ENCODE assay signal across 11 mouse cellular contexts in the genomic region with DNA sequence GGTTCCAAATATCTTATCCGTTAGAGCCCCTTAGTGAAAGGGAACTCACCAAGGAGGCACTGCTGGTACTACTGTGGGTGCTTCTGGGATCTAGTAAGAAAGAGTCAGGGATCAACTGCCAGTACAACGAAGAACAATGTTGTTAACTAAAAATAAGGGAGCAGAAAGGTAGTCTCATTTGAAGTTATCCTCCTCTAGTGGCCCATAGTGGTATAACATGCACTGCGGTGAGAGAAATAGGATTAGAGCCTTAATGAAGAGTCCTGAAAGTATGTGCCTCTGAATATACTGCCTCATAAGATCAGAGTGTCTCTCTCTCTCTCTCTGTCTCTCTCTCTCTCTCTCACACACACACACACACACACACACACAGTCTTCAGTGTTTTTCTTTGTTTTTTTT. TPM values are rescaled to one million over a fixed set of nuclear protein-coding genes. Genes with fewer than 3 reads are reported as not detected.
A peak's percentile ranks its signal among the peaks of the same experiment; 100 is the strongest.
DNase-seq lines count a peak whose midpoint lies in the region; ATAC-seq and TF ChIP-seq lines count a peak whose summit lies in the region.
"Had no signal": no experiment of that assay in that cellular context is flagged by ENCODE, and none has a peak within 500 bp of the region (broad histone marks: within the 10 kb centered on the region; RNA-seq: fewer than 3 reads in every experiment).

No protein-coding gene starts in this region.

- TF ChIP-seq CTCF in midbrain, postnatal 0 days (IDR thresholded peaks at IDR 0.05), result peak; percentile 75

- H3K9me3 ChIP-seq in hindbrain, embryonic 11.5 days (ENCODE audit: control insufficient read depth, low read length), result no peaks in the 10 kb centered on the region
- H3K9me3 ChIP-seq in hindbrain, embryonic 12.5 days (replicated peaks), result no peaks in the 10 kb centered on the region
- H3K9me3 ChIP-seq in midbrain, postnatal 0 days (ENCODE audit: low read length), result no peaks in the 10 kb centered on the region
- H3K9me3 ChIP-seq in midbrain, embryonic 15.5 days, result no peaks in the 10 kb centered on the region
- H3K9me3 ChIP-seq in neural tube, embryonic 15.5 days (replicated peaks), result no peaks in the 10 kb centered on the region
- H3K9me3 ChIP-seq: forebrain, embryonic 15.5 days; heart, embryonic 13.5 days; kidney, embryonic 15.5 days had no signal

- H3K4me2 ChIP-seq in hindbrain, embryonic 11.5 days (replicated peaks; ENCODE audit: low read depth, low read length), result no peak overlapping the region
- H3K4me2 ChIP-seq in hindbrain, embryonic 12.5 days (replicated peaks), result no peak overlapping the region
- H3K4me2 ChIP-seq in midbrain, postnatal 0 days (ENCODE audit: low read depth, low read length, poor library complexity, severe bottlenecking), result no peak overlapping the region
- no peak overlapping the region for H3K4me2 ChIP-seq in midbrain, embryonic 15.5 days
- no peak overlapping the region for H3K4me2 ChIP-seq in neural tube, embryonic 15.5 days
- H3K4me2 ChIP-seq: forebrain, embryonic 15.5 days; heart, embryonic 13.5 days; kidney, embryonic 15.5 days had no signal

- no peak overlapping the region for H3K4me3 ChIP-seq in hindbrain, embryonic 11.5 days (ENCODE audit: low read depth, low read length)
- no peak overlapping the region for H3K4me3 ChIP-seq in hindbrain, embryonic 12.5 days
- H3K4me3 ChIP-seq in midbrain, postnatal 0 days (ENCODE audit: low read depth, low read length), result no peak overlapping the region
- no peak overlapping the region for H3K4me3 ChIP-seq in midbrain, embryonic 15.5 days
- H3K4me3 ChIP-seq in neural tube, embryonic 15.5 days (replicated peaks), result no peak overlapping the region
- H3K4me3 ChIP-seq: forebrain, embryonic 15.5 days; heart, embryonic 13.5 days; kidney, embryonic 15.5 days had no signal

- no peak overlapping the region for H3K9ac ChIP-seq in hindbrain, embryonic 11.5 days (ENCODE audit: low read depth, low read length)
- no peak overlapping the region for H3K9ac ChIP-seq in hindbrain, embryonic 12.5 days
- no peak overlapping the region for H3K9ac ChIP-seq in midbrain, postnatal 0 days (replicated peaks; ENCODE audit: low read length, poor library complexity, severe bottlenecking)
- H3K9ac ChIP-seq in midbrain, embryonic 15.5 days, result no peak overlapping the region
- no peak overlapping the region for H3K9ac ChIP-seq in neural tube, embryonic 15.5 days (replicated peaks)
- H3K9ac ChIP-seq: forebrain, embryonic 15.5 days; heart, embryonic 13.5 days; kidney, embryonic 15.5 days had no signal

- peak; percentile 56 for DNase-seq in hindbrain, embryonic 11.5 days (ENCODE audit: low spot score)
- DNase-seq in midbrain, postnatal 0 days (ENCODE audit: low spot score), result peak; percentile 51
- DNase-seq in R1 (ENCODE audit: low read depth, low spot score), result peak; percentile 78
- DNase-seq in retina, postnatal 1 day, result peak; percentile 52
- DNase-seq in kidney, postnatal 10 days, result no peak

- H3K4me1 ChIP-seq in hindbrain, embryonic 11.5 days (replicated peaks; ENCODE audit: control insufficient read depth, insufficient read depth, low read length), result no peaks in the 10 kb centered on the region; the same call in 1 of the 2 replicates
- H3K4me1 ChIP-seq in hindbrain, embryonic 12.5 days, result peaks cover 18% of the 10 kb centered on the region
- H3K4me1 ChIP-seq in midbrain, postnatal 0 days (ENCODE audit: insufficient read depth, low read length), result no peaks in the 10 kb centered on the region
- peaks cover 17% of the 10 kb centered on the region for H3K4me1 ChIP-seq in midbrain, embryonic 15.5 days
- H3K4me1 ChIP-seq in neural tube, embryonic 15.5 days, result peaks cover 21% of the 10 kb centered on the region

- ATAC-seq in hindbrain, embryonic 11.5 days (ENCODE audit: low FRiP score), result no peak
- ATAC-seq in hindbrain, embryonic 12.5 days (ENCODE audit: low FRiP score), result no peak
- no peak for ATAC-seq in midbrain, postnatal 0 days (ENCODE audit: low FRiP score)
- ATAC-seq in midbrain, embryonic 15.5 days (replicated peaks), result no peak
- no peak for ATAC-seq in neural tube, embryonic 15.5 days (ENCODE audit: low FRiP score)
- ATAC-seq: forebrain, embryonic 15.5 days had no signal

- H3K36me3 ChIP-seq in hindbrain, embryonic 11.5 days (ENCODE audit: control insufficient read depth, insufficient read depth, low read length), result 0 out of 2 replicates have a peak, but pooled peaks cover 2% of the 10 kb centered on the region
- H3K36me3 ChIP-seq in hindbrain, embryonic 12.5 days, result peaks cover 9% of the 10 kb centered on the region; the same call in 1 of the 2 replicates
- peaks cover 4% of the 10 kb centered on the region; the same call in 1 of the 2 replicates for H3K36me3 ChIP-seq in midbrain, postnatal 0 days (ENCODE audit: insufficient read depth, low read length)
- H3K36me3 ChIP-seq in midbrain, embryonic 15.5 days (replicated peaks), result 0 out of 2 replicates have a peak, but pooled peaks cover 4% of the 10 kb centered on the region
- H3K36me3 ChIP-seq in neural tube, embryonic 15.5 days, result peaks cover 11% of the 10 kb centered on the region; the same call in 1 of the 2 replicates

- 79% methylated on average over 3 of the region's 3 CpGs for WGBS in hindbrain, embryonic 11.5 days
- WGBS in hindbrain, embryonic 12.5 days, result 71% methylated on average over 3 of the region's 3 CpGs
- WGBS in midbrain, postnatal 0 days, result 69% methylated on average over 3 of the region's 3 CpGs
- WGBS in midbrain, embryonic 15.5 days, result 73% methylated on average over 3 of the region's 3 CpGs
- WGBS in neural tube, embryonic 15.5 days, result 74% methylated on average over 3 of the region's 3 CpGs

- H3K27ac ChIP-seq in hindbrain, embryonic 11.5 days (ENCODE audit: low read depth, low read length), result no peak overlapping the region
- H3K27ac ChIP-seq in hindbrain, embryonic 12.5 days, result no peak overlapping the region
- no peak overlapping the region for H3K27ac ChIP-seq in midbrain, postnatal 0 days (ENCODE audit: low read depth, low read length)
- H3K27ac ChIP-seq in midbrain, embryonic 15.5 days, result no peak overlapping the region
- H3K27ac ChIP-seq in neural tube, embryonic 15.5 days (replicated peaks), result no peak overlapping the region
- H3K27ac ChIP-seq: forebrain, embryonic 15.5 days; heart, embryonic 13.5 days; kidney, embryonic 15.5 days had no signal

- H3K27me3 ChIP-seq in hindbrain, embryonic 11.5 days (ENCODE audit: control insufficient read depth, insufficient read depth, low read length), result no peaks in the 10 kb centered on the region
- H3K27me3 ChIP-seq in hindbrain, embryonic 12.5 days, result no peaks in the 10 kb centered on the region
- H3K27me3 ChIP-seq in midbrain, postnatal 0 days (ENCODE audit: insufficient read depth, low read length), result no peaks in the 10 kb centered on the region
- no peaks in the 10 kb centered on the region for H3K27me3 ChIP-seq in midbrain, embryonic 15.5 days (replicated peaks)
- no peaks in the 10 kb centered on the region for H3K27me3 ChIP-seq in neural tube, embryonic 15.5 days (replicated peaks)
- H3K27me3 ChIP-seq: forebrain, embryonic 15.5 days; heart, embryonic 13.5 days; kidney, embryonic 15.5 days had no signal

RNA-seq across cellular contexts. Expression of a gene that starts 3.6 kb away (rescaled TPM):
- polyA plus RNA-seq in hindbrain, embryonic 11.5 days (2014; fragmentation: Nextera tagmentation; extraction: Ambion mirVana), result 10.6 and 13.1 TPM in 2 replicates
- polyA plus RNA-seq in hindbrain, embryonic 12.5 days (2016; fragmentation: Nextera tagmentation; extraction: Ambion mirVana), result 9.4 and 9.9 TPM in 2 replicates
- total RNA-seq in midbrain, postnatal 0 days (2014; rRNA removed), result 3.5 and 5.9 TPM in 2 replicates
- 2.4 and 2.9 TPM in 2 replicates for polyA plus RNA-seq in midbrain, postnatal 0 days (2015; fragmentation: Nextera tagmentation; extraction: Ambion mirVana)
- polyA plus RNA-seq in midbrain, embryonic 15.5 days (2015; fragmentation: Nextera tagmentation; extraction: Ambion mirVana), result 4.4 and 4.9 TPM in 2 replicates
- 3.4 and 4.5 TPM in 2 replicates for polyA plus RNA-seq in neural tube, embryonic 15.5 days (2015; fragmentation: Nextera tagmentation; extraction: Ambion mirVana)

RNA-seq across cellular contexts. Expression of a gene that starts 25.6 kb away (rescaled TPM):
- 29.4 and 32.9 TPM in 2 replicates for polyA plus RNA-seq in hindbrain, embryonic 11.5 days (2014; fragmentation: Nextera tagmentation; extraction: Ambion mirVana)
- 34.3 and 37.9 TPM in 2 replicates for polyA plus RNA-seq in hindbrain, embryonic 12.5 days (2016; fragmentation: Nextera tagmentation; extraction: Ambion mirVana)
- total RNA-seq in midbrain, postnatal 0 days (2014; rRNA removed), result 42.5 and 46.7 TPM in 2 replicates
- 36.6 and 38.8 TPM in 2 replicates for polyA plus RNA-seq in midbrain, postnatal 0 days (2015; fragmentation: Nextera tagmentation; extraction: Ambion mirVana)
- 35.3 and 38.1 TPM in 2 replicates for polyA plus RNA-seq in midbrain, embryonic 15.5 days (2015; fragmentation: Nextera tagmentation; extraction: Ambion mirVana)
- polyA plus RNA-seq in neural tube, embryonic 15.5 days (2015; fragmentation: Nextera tagmentation; extraction: Ambion mirVana), result 35.3 and 36.1 TPM in 2 replicates

RNA-seq across cellular contexts. Expression of a gene that starts 45.0 kb away (rescaled TPM):
- 0.64 and 0.94 TPM in 2 replicates for polyA plus RNA-seq in hindbrain, embryonic 11.5 days (2014; fragmentation: Nextera tagmentation; extraction: Ambion mirVana)
- polyA plus RNA-seq in hindbrain, embryonic 12.5 days (2016; fragmentation: Nextera tagmentation; extraction: Ambion mirVana), result 0.52 and 0.96 TPM in 2 replicates
- 1.6 TPM in 1 of 2 replicates, not detected in the other for total RNA-seq in midbrain, postnatal 0 days (2014; rRNA removed)
- 0.20 and 0.52 TPM in 2 replicates for polyA plus RNA-seq in midbrain, postnatal 0 days (2015; fragmentation: Nextera tagmentation; extraction: Ambion mirVana)
- polyA plus RNA-seq in midbrain, embryonic 15.5 days (2015; fragmentation: Nextera tagmentation; extraction: Ambion mirVana), result 0.78 and 1.1 TPM in 2 replicates
- 0.59 and 0.66 TPM in 2 replicates for polyA plus RNA-seq in neural tube, embryonic 15.5 days (2015; fragmentation: Nextera tagmentation; extraction: Ambion mirVana)
